Mouse (Mus musculus) heart, adult 8-10 months (tissue): ENCODE data around the gene Lmntd2. TPM values are rescaled to one million over a fixed set of nuclear protein-coding genes. Genes with fewer than 3 reads are reported as not detected.

ENCODE experiments used
- DNase-seq: peaks from one replicate; pipeline ENCODE4 v3.0.0; 2022; ENCODE audit warnings: low spot score
- microRNA-seq: library from miRNA; unstranded; fragments of <30 nt; microRNA quantifications from one replicate; pipeline ENCODE4 v1.2.0, GENCODE M21; 2022
- total RNA-seq, 4 experiments: library from RNA; stranded (reverse); gene quantifications; 2 replicates each; pipeline ENCODE4 v1.2.4; 2022

Lmntd2 gene
- total RNA-seq, 4 experiments from 2014 or later: not detected

DNA sequence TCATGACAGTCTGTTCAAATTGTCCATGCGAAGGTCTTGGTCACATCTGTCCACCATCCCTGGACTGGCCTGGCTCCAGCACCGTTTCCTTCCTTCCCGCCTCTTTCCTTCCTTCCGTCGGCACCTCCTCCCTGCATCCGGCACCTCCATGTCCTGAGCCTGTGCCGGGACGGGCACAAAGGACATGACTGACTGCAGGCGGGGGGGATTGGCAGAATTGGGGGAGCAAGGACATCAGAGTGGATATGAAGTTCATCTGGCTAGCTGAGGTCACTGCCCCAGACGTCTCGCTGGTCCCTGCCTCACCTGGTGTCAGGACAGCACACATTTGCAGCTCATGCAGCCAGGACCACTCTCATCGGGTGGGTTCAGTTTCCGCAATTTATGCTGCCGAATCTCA is 22.8 kb downstream of the Lmntd2 start:
- peak; percentile 49 for DNase-seq

GRCm38 (mm10) chr7:141190220-141190619 is 23.7 kb downstream of the Lmntd2 start:
- no peak for DNase-seq

DNA sequence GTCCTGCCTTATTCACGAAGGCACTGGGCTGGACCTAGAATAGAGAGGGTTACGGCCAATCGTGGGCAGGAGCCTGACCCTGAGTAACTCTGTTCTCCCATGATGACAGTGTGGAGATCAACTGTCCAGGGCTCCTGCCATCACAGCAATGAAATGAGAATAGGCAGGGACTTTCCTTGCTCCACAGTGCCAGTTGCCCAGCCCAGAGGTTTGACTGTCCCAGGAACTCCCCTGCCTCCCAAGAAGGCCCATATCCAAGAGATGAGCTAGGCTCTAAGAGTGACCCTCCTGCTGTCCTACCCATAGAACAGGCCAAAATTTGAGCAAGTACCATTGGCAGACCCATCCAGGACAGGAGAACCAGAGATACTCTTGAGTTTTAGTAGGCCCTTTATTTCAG is 25.1 kb downstream of the Lmntd2 start:
- DNase-seq: no peak

- no peak for DNase-seq
These were observed 25.7 kb downstream of the Lmntd2 start for GRCm38 (mm10) chr7:141188194-141188593.

DNA sequence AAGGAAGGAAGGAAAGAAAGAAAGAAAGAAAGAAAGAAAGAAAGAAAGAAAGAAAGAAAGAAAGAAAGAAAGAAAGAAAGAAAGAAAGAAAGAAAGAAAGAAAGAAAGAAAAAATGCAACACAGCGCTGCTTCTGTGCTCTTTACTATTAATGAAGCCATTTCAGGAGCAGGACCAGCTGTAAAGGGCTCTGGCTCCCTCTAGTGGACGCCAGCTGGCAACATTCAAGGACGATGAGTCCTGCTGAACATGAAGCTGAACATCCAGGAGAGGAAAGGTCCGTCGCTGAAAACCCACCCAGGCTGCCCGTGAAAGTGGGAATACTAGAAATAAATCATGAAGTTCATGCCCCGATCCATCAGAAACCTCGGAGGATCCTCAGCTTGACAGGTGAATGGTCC is 37.7 kb downstream of the Lmntd2 start:
- DNase-seq: peak; percentile 83

DNA sequence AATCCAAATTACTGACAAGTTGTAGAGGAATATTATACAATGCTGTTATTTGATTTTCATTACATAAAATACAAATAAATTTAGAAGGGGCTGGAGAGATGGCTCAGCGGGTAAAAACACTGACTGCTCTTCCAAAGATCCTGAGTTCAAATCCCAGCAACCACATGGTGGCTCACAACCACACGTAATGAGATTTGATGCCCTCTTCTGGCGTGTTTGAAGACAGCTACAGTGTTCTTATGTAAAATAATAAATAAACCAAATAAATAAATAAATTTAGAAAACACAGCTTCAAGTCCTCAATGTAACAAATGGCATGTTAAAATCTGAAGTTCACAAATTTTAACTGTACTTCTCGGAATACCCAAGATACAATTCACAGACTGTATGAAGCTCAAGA is 38.8 kb downstream of the Lmntd2 start:
- DNase-seq: no peak

GRCm38 (mm10) chr7:141173323-141173850 is 40.5 kb downstream of the Lmntd2 start:
- DNase-seq: no peak

DNA sequence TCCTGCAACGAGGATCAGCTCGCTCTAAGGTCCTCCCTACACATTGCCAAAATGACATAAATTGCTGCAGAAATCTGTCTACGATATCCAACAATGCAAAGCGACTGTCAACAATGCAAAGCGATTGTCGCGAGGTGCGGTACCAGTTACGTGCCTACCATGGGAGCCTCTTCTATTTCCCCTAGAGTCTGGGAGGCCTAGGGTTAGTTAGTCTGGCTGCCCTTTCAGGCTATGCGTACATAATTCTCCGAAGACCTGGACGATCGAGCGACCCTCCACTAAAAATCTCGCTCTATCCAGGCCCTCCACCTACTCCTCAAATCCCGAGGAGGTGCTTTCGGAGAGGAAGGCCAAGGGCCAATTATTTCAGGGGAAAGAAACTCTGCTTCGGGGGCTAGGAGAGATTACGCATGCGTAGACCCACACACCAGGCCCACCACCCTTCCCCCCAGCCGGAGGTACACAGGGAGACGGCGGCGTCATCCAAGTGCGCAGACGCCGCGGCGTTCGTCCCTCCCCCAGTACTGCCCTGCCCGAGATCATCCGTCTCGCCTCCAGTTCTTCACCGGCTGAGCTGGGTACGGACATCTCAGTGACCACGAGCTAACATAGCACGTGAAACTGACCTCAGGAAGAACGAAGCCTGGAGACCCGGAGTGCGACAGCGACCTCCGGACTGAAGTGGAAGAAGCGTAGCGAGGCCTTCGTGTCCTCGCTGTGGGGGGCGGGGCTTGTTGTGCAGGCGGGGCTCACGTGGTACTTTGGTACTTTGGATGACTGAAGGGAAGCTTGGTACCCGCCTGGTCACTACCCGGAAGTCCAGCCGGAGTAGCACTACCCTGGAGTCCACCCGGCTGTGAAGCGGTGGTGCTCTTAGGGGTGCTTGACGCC is 41.5 kb downstream of the Lmntd2 start, which contains the start of gene Rnh1:
Rnh1 (minus strand) TSS at position 742 of the 891 bp plus-strand sequence.
- peak; percentile 88 for DNase-seq

DNA sequence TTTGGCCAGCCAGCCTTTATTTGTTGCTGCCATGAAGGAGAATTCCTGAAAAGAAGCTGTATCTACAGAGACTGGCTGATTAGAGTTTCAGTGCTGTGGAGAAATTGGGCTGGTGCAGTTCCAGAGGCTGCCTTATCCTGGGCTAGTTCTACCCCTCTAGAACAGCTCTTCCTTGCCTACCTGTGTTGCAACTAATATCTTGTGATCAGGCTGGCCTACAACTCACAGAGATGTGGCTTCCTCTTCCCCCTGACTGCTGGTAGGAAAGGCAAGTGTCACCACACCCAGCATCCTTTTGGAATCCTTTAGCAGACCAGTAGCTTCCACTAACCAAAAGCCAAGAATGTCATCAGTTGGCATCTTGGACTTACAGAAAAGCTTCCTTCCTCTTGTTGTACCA is 44.0 kb downstream of the Lmntd2 start:
- DNase-seq: no peak

GRCm38 (mm10) chr7:141169300-141169699 is 44.6 kb downstream of the Lmntd2 start:
- no peak for DNase-seq

GRCm38 (mm10) chr7:141168518-141168953 is 45.3 kb downstream of the Lmntd2 start:
- peak; percentile 72 for DNase-seq

DNA sequence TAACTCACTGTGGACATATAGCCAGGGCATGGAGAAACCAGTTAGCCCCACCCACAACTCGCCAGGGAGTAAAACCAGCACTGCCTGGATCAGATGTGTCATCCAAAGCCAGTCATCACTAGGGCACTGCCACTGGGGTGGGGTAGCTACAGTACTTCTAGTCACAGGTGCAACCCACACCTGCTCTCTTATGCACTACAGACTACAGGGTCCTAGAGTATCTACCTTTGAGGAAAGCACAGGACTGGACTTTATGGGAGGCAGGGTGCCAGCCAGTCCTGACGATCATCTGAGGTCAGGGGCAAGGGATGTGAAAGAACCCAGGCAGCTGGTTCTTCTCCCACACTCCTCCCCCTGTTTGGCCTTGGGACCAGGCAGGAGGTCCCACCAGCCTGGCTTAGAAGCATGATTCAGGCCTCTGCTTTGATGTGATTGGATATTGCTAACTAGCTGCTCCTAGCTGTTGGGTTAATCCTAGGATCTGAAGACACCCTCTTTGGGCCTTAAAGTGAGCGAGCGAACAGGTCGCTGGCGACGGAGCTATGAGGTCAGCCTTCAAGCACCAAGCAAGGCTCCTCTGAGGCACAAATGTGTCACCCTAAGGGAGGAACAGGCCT is 45.9 kb downstream of the Lmntd2 start:
- no peak for DNase-seq

GRCm38 (mm10) chr7:141164850-141165249 is 49.0 kb downstream of the Lmntd2 start:
- DNase-seq: no peak

- DNase-seq: no peak
These were observed 49.5 kb downstream of the Lmntd2 start for GRCm38 (mm10) chr7:141164397-141164796.

Small RNA genes lying within 50 kb of the gene (microRNA-seq; reads per million reads assigned to microRNA genes)
- 175 reads per million, percentile 65 among the genes with 10 or more reads in this experiment for gene Mir210

Other genes starting within 250 kb of the Lmntd2 start
- 1 to 10 TPM; 1.6 to 6.3 (median 5.0) TPM for gene Ifitm1, start 246.9 kb downstream of the Lmntd2 start, total RNA-seq
- gene Ifitm3, start 203.3 kb downstream of the Lmntd2 start, total RNA-seq: 100 to 1,000 TPM in 1 of 4 experiments, 10 to 100 TPM in 3; 83.5 to 104 (median 88.4) TPM
- 1 to 10 TPM in 1 of 4 experiments, not detected in 3; 4.9 TPM for gene Ifitm6, start 196.2 kb downstream of the Lmntd2 start, total RNA-seq
- not detected for gene Gm17387, start 184.9 kb downstream of the Lmntd2 start, total RNA-seq
- not detected for gene B4galnt4, start 153.0 kb downstream of the Lmntd2 start, total RNA-seq
- under 1 TPM; 0.19 to 0.35 (median 0.27) TPM for gene Pkp3, start 135.9 kb downstream of the Lmntd2 start, total RNA-seq
- gene Sigirr, start 113.5 kb downstream of the Lmntd2 start, total RNA-seq: 1 to 10 TPM; 4.8 to 6.5 (median 5.6) TPM
- gene Ano9, start 96.3 kb downstream of the Lmntd2 start, total RNA-seq: under 1 TPM in 3 of 4 experiments, not detected in 1; 0.08 to 0.41 (median 0.14) TPM
- 10 to 100 TPM; 28.0 to 35.8 (median 29.7) TPM for gene Ptdss2, start 91.7 kb downstream of the Lmntd2 start, total RNA-seq
- gene Rnh1, start 41.2 kb downstream of the Lmntd2 start, total RNA-seq: 10 to 100 TPM; 71.3 to 75.2 (median 72.9) TPM
- 100 to 1,000 TPM in 1 of 4 experiments, 10 to 100 TPM in 3; 81.0 to 107 (median 87.7) TPM for gene Hras, start 20.1 kb downstream of the Lmntd2 start, total RNA-seq
- gene Lrrc56, start 19.9 kb downstream of the Lmntd2 start, total RNA-seq: 1 to 10 TPM; 1.8 to 3.4 (median 3.0) TPM
- under 1 TPM in 3 of 4 experiments, not detected in 1; 0.66 to 0.90 (median 0.73) TPM for gene Rassf7, start 1.8 kb upstream of the Lmntd2 start, total RNA-seq
- 10 to 100 TPM; 26.2 to 38.2 (median 31.9) TPM for gene Phrf1, start 14.7 kb upstream of the Lmntd2 start, total RNA-seq
- 1 to 10 TPM; 1.7 to 2.4 (median 2.1) TPM for gene Irf7, start 52.4 kb upstream of the Lmntd2 start, total RNA-seq
- not detected for gene Cdhr5, start 62.7 kb upstream of the Lmntd2 start, total RNA-seq
- not detected for gene Sct, start 65.1 kb upstream of the Lmntd2 start, total RNA-seq
- gene Drd4, start 77.9 kb upstream of the Lmntd2 start, total RNA-seq: not detected
- gene Deaf1, start 113.6 kb upstream of the Lmntd2 start, total RNA-seq: 10 to 100 TPM; 10.8 to 14.7 (median 12.7) TPM
- 10 to 100 TPM; 13.7 to 16.6 (median 15.5) TPM for gene Tmem80, start 113.7 kb upstream of the Lmntd2 start, total RNA-seq
- 1 to 10 TPM; 3.7 to 5.0 (median 3.9) TPM for gene Eps8l2, start 124.8 kb upstream of the Lmntd2 start, total RNA-seq
- gene Taldo1, start 178.1 kb upstream of the Lmntd2 start, total RNA-seq: 100 to 1,000 TPM; 107 to 115 (median 110) TPM
- 10 to 100 TPM; 13.3 to 16.0 (median 14.8) TPM for gene Gatd1, start 200.1 kb upstream of the Lmntd2 start, total RNA-seq
- gene Cend1, start 215.4 kb upstream of the Lmntd2 start, total RNA-seq: 1 to 10 TPM in 3 of 4 experiments, under 1 TPM in 1; 0.78 to 1.7 (median 1.4) TPM
- 10 to 100 TPM; 44.3 to 76.1 (median 66.5) TPM for gene Slc25a22, start 223.8 kb upstream of the Lmntd2 start, total RNA-seq
- gene Pidd1, start 229.9 kb upstream of the Lmntd2 start, total RNA-seq: under 1 TPM; 0.32 to 0.62 (median 0.44) TPM
- gene Rplp2, start 233.3 kb upstream of the Lmntd2 start, total RNA-seq: 100 to 1,000 TPM; 796 to 941 (median 846) TPM
- gene Pnpla2, start 241.1 kb upstream of the Lmntd2 start, total RNA-seq: 100 to 1,000 TPM; 419 to 549 (median 431) TPM
- gene Cracr2b, start 247.0 kb upstream of the Lmntd2 start, total RNA-seq: 10 to 100 TPM; 17.7 to 24.2 (median 19.1) TPM